Mouse (Mus musculus) thymus, adult 2 months (tissue): Measurements from ENCODE around the gene Zbtb17. TPM values are rescaled to one million over a fixed set of nuclear protein-coding genes. Genes with fewer than 3 reads are reported as not detected.

ENCODE experiments used
- DNase-seq: peaks from one replicate; pipeline ENCODE4 v3.0.0; 2021
- H3K27ac ChIP-seq: fragments of 200-500 bp; 2 replicates; pipeline ENCODE4 v1.5.1; 2012; ENCODE audit warnings: low read length, control low read depth; ENCODE audit not compliant: control insufficient read depth, insufficient read depth
- H3K27me3 ChIP-seq: fragments of 200-500 bp; 2 replicates; pipeline ENCODE4 v1.6.1; 2012; ENCODE audit warnings: mild to moderate bottlenecking, low read length, moderate library complexity, mixed read lengths; ENCODE audit not compliant: control insufficient read depth, insufficient read depth
- H3K36me3 ChIP-seq: fragments of 200-500 bp; 2 replicates; pipeline ENCODE4 v1.6.1; 2012; ENCODE audit warnings: mild to moderate bottlenecking, low read length, moderate library complexity; ENCODE audit not compliant: control insufficient read depth, insufficient read depth
- H3K4me1 ChIP-seq: fragments of 200-500 bp; replicated peaks from 2 replicates; pipeline ENCODE4 v1.6.1; 2012; ENCODE audit warnings: low read length; ENCODE audit not compliant: control insufficient read depth, insufficient read depth
- H3K4me3 ChIP-seq: fragments of 200-500 bp; 2 replicates; pipeline ENCODE4 v1.5.1; 2012; ENCODE audit warnings: mild to moderate bottlenecking, low read length, control low read depth, moderate library complexity; ENCODE audit not compliant: control insufficient read depth, insufficient read depth
- CTCF ChIP-seq: fragments of 200-500 bp; IDR thresholded peaks from 2 replicates; pipeline ENCODE4 v1.5.1; 2012; ENCODE audit warnings: mild to moderate bottlenecking, control low read depth, low read length, moderate library complexity, borderline replicate concordance; ENCODE audit not compliant: control insufficient read depth, poor library complexity, insufficient read depth; ENCODE audit errors: extremely low read depth
- POLR2A ChIP-seq: fragments of 200-500 bp; IDR thresholded peaks from 2 replicates; pipeline ENCODE4 v1.6.1; 2012; ENCODE audit warnings: mild to moderate bottlenecking, low read length, control low read depth, moderate library complexity; ENCODE audit not compliant: control insufficient read depth, poor library complexity, insufficient read depth; ENCODE audit errors: extremely low read depth
- WGBS: fragments of 180-500 bp; shearing (Covaris S2); methylation state at CpG from one replicate; pipeline ENCODE4 v1.1.7; 2018; 5-methylcytosine and 5-hydroxymethylcytosine counted together
- polyA plus RNA-seq: library from polyadenylated mRNA; depleted of rRNA; stranded (reverse); fragments of >200 nt; gene quantifications from 2 replicates; pipeline ENCODE4 v1.2.3, GENCODE M21; 2012

Gene Zbtb17
- polyA plus RNA-seq, 1 experiment = 98.6 TPM

DNA sequence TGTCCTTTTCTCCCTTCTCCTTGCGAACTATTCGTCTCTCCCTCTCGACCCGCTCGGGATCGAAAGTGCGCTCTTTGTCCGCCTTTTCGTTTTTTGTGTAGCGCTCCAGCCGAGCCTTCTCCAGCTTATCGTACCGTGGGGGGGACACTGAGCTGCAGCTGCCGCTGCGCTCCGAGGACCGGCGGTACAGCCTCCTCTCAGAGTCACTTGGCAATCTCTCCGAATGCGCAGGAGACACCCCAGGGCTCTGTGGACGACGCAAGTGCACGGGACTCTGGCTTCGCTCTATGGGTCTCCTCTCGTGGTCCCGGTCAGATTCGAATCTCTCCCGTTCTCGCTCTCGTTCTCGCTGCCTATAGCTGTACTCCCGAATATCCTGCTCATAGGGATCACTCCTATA, 34.3 kb downstream of the Zbtb17 start:
- peaks cover 78% of the 10 kb centered on the region for H3K36me3 ChIP-seq
- DNase-seq = no peak
- H3K27me3 ChIP-seq = no peaks in the 10 kb centered on the region
- no peak overlapping the region for H3K4me3 ChIP-seq
- no peak for TF ChIP-seq POLR2A
- TF ChIP-seq CTCF = no peak
- H3K4me1 ChIP-seq = no peaks in the 10 kb centered on the region; the same call in 1 of the 2 replicates
- no peak overlapping the region for H3K27ac ChIP-seq
- 96% methylated on average over 32 of the region's 32 CpGs for WGBS

DNA sequence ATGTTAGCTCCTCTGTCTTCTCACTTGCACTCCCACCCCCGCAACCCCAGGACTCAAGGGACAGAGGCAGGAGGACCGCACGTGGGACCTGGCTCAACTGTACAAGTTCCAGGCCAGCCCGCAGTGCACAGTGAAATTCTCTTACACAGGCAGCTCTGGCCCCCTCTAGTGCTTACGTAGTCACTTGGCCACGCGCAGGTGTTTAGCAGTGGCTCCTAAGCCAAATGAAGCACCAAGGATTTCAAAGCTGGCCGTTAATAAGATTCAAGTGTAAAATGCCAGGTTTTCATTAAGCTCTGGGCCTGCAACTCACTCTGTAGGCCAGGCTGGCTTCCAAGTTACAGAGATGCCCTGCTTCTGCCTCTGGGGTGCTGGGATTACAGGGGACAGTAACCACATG, 35.0 kb downstream of the Zbtb17 start:
- Histone ChIP-seq H3K4me3 (no peak overlapping the region), H3K27me3 (no peaks in the 10 kb centered on the region), H3K4me1 (no peaks in the 10 kb centered on the region; the same call in 1 of the 2 replicates), H3K36me3 (peaks cover 77% of the 10 kb centered on the region), H3K27ac (no peak overlapping the region)
- no peak for DNase-seq
- TF ChIP-seq POLR2A (no peak), CTCF (no peak)
- WGBS = 98% methylated on average over 8 of the region's 8 CpGs

DNA sequence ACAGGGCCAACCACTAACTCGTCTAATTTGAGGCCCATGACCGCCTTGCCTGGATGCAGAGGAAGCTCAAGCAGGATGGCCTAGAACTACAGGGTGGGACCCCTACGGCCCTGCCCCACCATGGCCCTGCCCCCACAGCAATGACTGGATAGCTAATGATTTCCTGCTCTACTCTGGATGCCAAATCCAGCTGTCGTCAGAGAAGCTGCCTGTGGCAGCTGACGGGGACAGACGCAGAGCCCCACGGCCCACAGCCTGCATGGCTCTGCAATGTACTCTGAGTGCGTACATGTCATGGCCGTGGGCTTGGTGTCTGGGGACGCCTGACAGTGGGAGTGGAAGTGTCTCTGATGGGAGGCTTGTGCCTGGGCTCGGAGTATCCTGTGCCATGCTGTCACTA, 39.6 kb downstream of the Zbtb17 start:
- Histone ChIP-seq H3K4me1 (no peaks in the 10 kb centered on the region), H3K27ac (no peak overlapping the region), H3K4me3 (no peak overlapping the region), H3K27me3 (no peaks in the 10 kb centered on the region), H3K36me3 (peaks cover 67% of the 10 kb centered on the region)
- TF ChIP-seq POLR2A (no peak), CTCF (no peak)
- no peak for DNase-seq
- WGBS = 93% methylated on average over 11 of the region's 11 CpGs

DNA sequence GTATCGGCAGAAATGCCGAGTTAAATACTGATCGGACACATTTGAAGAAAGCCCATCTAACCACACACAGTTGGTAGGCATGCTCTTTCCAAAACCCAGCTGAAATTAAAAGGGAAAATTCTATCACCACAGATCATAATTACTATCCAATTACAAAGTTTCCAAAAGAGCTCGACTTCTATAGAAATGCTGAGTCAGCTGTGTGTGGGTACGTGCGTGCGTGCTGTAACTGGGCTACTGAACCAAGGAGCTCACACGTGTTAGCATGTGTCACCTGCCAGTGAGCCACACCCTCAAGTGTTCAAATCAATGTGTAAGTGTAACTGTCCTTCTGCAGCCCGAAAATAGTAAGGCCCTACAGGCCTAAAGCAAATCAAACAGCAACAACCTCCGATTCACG, 43.1 kb downstream of the Zbtb17 start:
- Histone ChIP-seq H3K4me1 (no peaks in the 10 kb centered on the region), H3K27me3 (no peaks in the 10 kb centered on the region), H3K36me3 (peaks cover 71% of the 10 kb centered on the region), H3K4me3 (no peak overlapping the region), H3K27ac (no peak overlapping the region)
- 95% methylated on average over 11 of the region's 11 CpGs for WGBS
- no peak for DNase-seq
- no peak for TF ChIP-seq POLR2A
- no peak for TF ChIP-seq CTCF

DNA sequence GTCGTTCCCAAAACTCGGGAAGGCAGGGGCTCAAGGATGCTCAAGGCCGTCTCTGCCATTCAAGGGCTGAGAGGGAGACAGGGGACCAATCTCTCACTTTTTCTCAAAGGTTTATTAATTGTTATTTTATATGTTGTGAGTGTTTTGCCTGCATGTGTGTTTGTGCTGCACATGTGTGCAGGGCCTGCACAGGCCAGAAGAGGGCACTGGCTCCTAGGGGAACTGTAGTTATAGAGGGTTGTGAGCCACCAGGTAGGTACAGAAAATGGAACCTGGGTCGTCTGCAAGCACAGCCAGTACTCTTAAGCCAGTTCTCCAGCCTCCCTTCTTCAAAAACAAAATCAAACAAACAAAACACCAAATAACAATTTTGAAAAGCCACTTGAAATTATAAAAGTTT, 44.2 kb downstream of the Zbtb17 start:
- Histone ChIP-seq H3K4me1 (no peaks in the 10 kb centered on the region), H3K36me3 (peaks cover 71% of the 10 kb centered on the region), H3K27ac (no peak overlapping the region), H3K4me3 (no peak overlapping the region), H3K27me3 (no peaks in the 10 kb centered on the region)
- 96% methylated on average over 4 of the region's 4 CpGs for WGBS
- DNase-seq = peak; percentile 54
- TF ChIP-seq POLR2A (no peak), CTCF (0 out of 2 replicates have a peak, but pooled peaks have one; percentile 52)

DNA sequence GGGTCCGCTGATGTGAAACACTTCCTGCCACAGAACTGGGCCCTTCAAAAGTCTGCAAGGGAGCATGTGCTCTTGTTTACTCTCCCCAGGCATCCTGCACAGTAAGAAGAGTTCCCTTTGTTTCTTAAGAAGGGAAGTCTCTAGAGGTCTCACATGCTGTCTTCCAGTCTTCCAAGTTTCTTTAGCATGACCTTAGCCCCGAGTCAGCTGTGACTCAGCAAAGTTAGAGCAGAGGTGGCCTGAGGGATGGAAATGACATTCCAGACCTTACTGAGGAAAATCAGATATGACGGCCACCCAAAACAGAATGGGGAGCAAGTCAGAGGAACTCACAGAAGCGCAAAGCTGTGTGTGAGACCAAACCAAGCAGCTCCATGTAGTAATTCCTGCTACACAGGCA, 56.2 kb downstream of the Zbtb17 start:
- Histone ChIP-seq H3K27ac (no peak overlapping the region), H3K4me1 (no peaks in the 10 kb centered on the region), H3K4me3 (no peak overlapping the region), H3K27me3 (no peaks in the 10 kb centered on the region), H3K36me3 (no peaks in the 10 kb centered on the region)
- TF ChIP-seq CTCF (no peak), POLR2A (no peak)
- WGBS = 82% methylated on average over 4 of the region's 4 CpGs
- no peak for DNase-seq

DNA sequence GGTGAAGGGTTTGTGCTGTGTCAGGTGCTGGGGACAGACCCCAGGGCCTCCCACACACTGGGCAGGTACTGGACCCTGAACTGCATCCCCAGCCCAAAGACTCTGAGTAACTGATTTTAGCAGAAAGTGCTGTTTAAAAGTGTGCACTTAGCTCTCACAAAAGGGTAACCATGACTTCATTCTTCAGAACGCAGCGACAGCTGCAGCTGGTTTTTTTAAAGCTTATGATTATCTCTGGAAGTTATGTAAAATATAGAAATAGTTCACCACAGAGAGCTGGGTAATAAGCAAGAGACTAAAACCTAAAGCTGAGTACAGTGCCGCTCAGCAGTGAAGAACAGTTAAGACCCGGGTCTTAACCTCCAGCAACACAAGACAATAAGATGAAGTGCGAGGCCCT, 56.6 kb downstream of the Zbtb17 start:
- Histone ChIP-seq H3K36me3 (no peaks in the 10 kb centered on the region), H3K27me3 (no peaks in the 10 kb centered on the region), H3K4me1 (no peaks in the 10 kb centered on the region), H3K27ac (no peak overlapping the region), H3K4me3 (no peak overlapping the region)
- no peak for DNase-seq
- 90% methylated on average over 5 of the region's 5 CpGs for WGBS
- TF ChIP-seq POLR2A = no peak
- no peak for TF ChIP-seq CTCF
